Mouse (Mus musculus) liver, embryonic 13.5 days (tissue): ENCODE measurements around the gene Phf12. TPM values are rescaled to one million over a fixed set of nuclear protein-coding genes. Genes with fewer than 3 reads are reported as not detected.
A peak's percentile ranks its signal among the peaks of the same experiment; 100 is the strongest.

ENCODE experiments used
- ATAC-seq: fragments of 200-750 bp; cut with Nextera tagmentation; 2 replicates; pipeline ENCODE4 v1.8.0; 2017; ENCODE audit warnings: low read depth, mild to moderate bottlenecking, moderate number of reproducible peaks, moderate library complexity
- DNase-seq: peaks from one replicate; pipeline ENCODE4 v3.0.0; 2022
- H3K27ac ChIP-seq: fragments of 300-500 bp; sonication (generic); 2 replicates; pipeline ENCODE4 v1.5.1; 2015; ENCODE audit warnings: moderate library complexity, mild to moderate bottlenecking, inconsistent platforms
- H3K27me3 ChIP-seq: fragments of 300-500 bp; sonication (generic); 2 replicates; pipeline ENCODE4 v1.6.1; 2015; ENCODE audit warnings: mild to moderate bottlenecking, inconsistent platforms
- H3K36me3 ChIP-seq: fragments of 300-500 bp; sonication (generic); 2 replicates; pipeline ENCODE4 v1.6.1; 2015; ENCODE audit warnings: mild to moderate bottlenecking, inconsistent platforms
- H3K4me1 ChIP-seq: fragments of 300-500 bp; sonication (generic); replicated peaks from 2 replicates; pipeline ENCODE4 v1.6.1; 2015; ENCODE audit warnings: inconsistent platforms
- H3K4me2 ChIP-seq: fragments of 300-500 bp; sonication (generic); 2 replicates; pipeline ENCODE4 v1.6.1; 2015; ENCODE audit warnings: inconsistent platforms, mild to moderate bottlenecking, moderate library complexity
- H3K4me3 ChIP-seq: fragments of 300-500 bp; sonication (generic); replicated peaks from 2 replicates; pipeline ENCODE4 v1.5.1; 2015; ENCODE audit warnings: mild to moderate bottlenecking, inconsistent platforms
- H3K9ac ChIP-seq: fragments of 300-500 bp; sonication (generic); 2 replicates; pipeline ENCODE4 v1.6.1; 2015; ENCODE audit warnings: mild to moderate bottlenecking, inconsistent platforms
- H3K9me3 ChIP-seq: fragments of 300-500 bp; sonication (generic); replicated peaks from 2 replicates; pipeline ENCODE4 v1.6.1; 2016; ENCODE audit warnings: inconsistent platforms
- WGBS: fragments of 180-500 bp; shearing (Covaris S2); methylation state at CpG from one replicate; pipeline ENCODE4 v1.1.7; 2015; ENCODE audit not compliant: insufficient replicate concordance; 5-methylcytosine and 5-hydroxymethylcytosine counted together
- polyA plus RNA-seq: library from polyadenylated mRNA; unstranded; fragments of >200 nt; fragmentation: Nextera tagmentation; extraction: Ambion mirVana; gene quantifications from 2 replicates; pipeline ENCODE4 v1.2.1, GENCODE M21; 2015

The Phf12 gene
- polyA plus RNA-seq, 1 experiment from 2014 or later, result 7.6 TPM

DNA sequence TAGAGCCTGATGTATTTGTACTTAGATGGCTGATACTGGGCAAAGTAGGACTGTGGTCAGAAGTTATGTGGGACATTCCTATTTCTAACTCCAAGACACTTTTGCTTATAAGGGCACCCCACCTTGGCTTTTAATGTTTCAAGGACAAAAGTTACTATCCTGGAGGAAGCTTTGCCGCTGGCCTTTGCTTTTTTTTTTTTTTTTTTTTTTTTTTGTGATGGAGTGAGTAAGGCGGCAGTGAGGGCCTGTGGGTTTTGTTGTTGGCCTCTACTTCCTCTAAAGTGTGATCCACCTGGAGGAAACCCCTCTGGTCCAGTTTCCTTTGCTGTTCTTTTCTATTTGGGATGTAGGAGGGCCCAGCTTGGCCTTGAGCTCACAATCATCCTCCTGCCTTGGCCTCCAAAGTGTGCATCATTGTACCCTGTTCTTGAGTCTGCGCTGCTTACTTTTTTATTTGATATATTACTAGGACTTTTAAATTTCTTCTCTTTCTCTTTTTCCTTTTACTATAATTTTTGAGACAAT, 3.0 kb downstream of the Phf12 start:
- ATAC-seq, result no peak
- no peaks in the 10 kb centered on the region for H3K27me3 ChIP-seq
- no peak overlapping the region for H3K27ac ChIP-seq
- peak overlapping the region; percentile 90 for H3K4me2 ChIP-seq
- H3K9ac ChIP-seq, result peak overlapping the region; percentile 100
- no peak for DNase-seq
- H3K4me1 ChIP-seq, result peaks cover 44% of the 10 kb centered on the region
- H3K9me3 ChIP-seq, result no peaks in the 10 kb centered on the region
- peaks cover 42% of the 10 kb centered on the region for H3K36me3 ChIP-seq
- peak overlapping the region; percentile 100 for H3K4me3 ChIP-seq
- 79% methylated on average over 3 of the region's 3 CpGs for WGBS

DNA sequence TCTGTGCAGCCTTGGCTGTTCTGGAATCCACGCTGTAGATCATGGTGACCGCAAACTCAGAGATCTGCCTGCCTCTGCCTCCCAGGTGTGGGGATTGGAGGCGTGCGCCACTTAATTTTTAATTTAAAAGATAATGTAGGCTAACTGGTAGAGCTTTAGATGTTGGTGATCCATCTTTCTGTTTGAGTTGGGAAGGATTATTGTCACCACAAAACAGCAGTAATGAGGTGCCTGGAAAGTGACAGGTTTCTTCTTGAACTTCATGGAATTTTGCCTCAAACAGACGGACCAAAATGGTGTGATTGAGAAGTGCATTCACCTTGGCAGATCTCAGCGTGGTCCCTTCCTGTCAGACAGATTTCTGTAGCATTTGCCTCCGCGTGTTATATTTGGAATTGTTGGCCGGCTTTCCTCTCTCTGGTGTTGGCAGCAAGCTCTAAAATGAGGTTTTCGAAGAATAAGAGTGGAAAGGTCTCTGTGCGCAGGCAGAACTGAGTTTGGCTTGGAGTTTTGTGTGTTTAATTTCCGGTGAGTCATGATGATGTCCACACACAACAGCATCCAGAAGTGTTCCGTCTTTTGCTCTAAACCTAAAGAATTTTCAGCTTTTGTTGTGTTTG, 6.6 kb downstream of the Phf12 start:
- H3K9me3 ChIP-seq, result no peaks in the 10 kb centered on the region
- H3K4me2 ChIP-seq, result no peak overlapping the region
- peaks cover 67% of the 10 kb centered on the region for H3K36me3 ChIP-seq
- 88% methylated on average over 13 of the region's 13 CpGs for WGBS
- H3K4me1 ChIP-seq, result peaks cover 39% of the 10 kb centered on the region
- H3K27me3 ChIP-seq, result no peaks in the 10 kb centered on the region
- no peak overlapping the region for H3K4me3 ChIP-seq
- H3K27ac ChIP-seq, result no peak overlapping the region
- no peak overlapping the region for H3K9ac ChIP-seq
- DNase-seq (no peak), ATAC-seq (no peak)

DNA sequence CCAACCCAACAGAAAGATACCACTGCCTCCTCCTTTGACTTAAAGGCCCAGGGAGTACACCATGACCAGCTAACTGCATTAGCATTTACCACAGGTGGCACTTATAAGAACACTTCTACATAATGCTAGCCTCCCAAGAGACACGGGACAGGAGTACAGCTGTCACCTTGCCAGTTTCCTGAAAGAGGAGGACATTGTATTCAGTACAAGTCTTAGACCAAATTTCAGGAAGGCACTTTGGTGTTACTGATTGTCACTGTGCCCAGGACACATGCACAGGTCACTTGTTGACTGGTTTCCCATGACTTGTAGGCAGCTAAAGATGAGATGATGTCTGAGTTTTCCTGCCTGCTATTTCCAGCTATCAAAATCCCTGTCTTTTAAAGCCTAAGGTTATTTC, 13.0 kb downstream of the Phf12 start:
- Histone ChIP-seq H3K27ac (no peak overlapping the region), H3K36me3 (peaks cover 60% of the 10 kb centered on the region), H3K4me1 (peaks cover 4% of the 10 kb centered on the region; the same call in 1 of the 2 replicates), H3K9ac (no peak overlapping the region), H3K9me3 (no peaks in the 10 kb centered on the region), H3K27me3 (no peaks in the 10 kb centered on the region), H3K4me2 (no peak overlapping the region), H3K4me3 (no peak overlapping the region)
- ATAC-seq (no peak), DNase-seq (no peak)
- WGBS, result 80% methylated on average over 1 of the region's 1 CpGs

DNA sequence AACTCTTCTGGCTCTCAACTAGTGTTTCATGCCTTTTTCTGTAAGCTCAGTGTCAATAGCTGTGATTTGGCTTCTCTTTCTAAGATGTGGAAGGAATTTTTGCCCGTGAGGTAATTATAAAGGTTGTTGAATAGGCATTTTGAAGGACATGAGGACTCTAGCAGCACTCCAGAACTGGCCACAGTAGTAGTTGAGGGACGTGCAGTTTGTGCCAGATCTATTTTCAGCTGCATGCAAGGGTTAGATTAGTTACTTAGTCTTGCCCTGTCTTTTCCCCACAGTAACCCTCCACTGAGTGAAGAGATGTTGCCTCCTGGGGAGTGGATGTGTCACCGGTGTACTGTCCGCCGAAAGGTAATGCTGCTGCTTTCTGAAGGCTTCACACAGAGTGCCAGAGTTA, 23.9 kb downstream of the Phf12 start:
- Histone ChIP-seq H3K27ac (no peak overlapping the region), H3K27me3 (no peaks in the 10 kb centered on the region)

DNA sequence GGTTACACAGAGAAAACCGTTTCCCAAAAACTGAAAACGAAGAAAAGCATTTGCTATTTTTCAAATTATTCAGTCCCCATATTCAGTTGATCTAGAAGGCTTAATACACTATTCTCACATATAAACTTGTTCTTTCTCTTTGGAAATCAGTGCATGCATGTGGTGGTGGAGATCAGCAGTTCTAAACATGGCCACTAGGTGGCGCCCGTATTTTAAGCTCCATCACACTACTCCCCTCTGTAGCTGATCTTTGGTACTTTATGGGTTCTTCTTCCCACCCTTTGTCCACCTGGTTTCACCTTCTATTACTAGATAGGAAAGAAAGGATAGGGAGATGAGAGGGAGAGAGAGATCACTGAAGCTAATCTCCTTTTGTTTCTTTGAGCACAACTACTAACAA, 37.1 kb downstream of the Phf12 start:
- Histone ChIP-seq H3K4me2 (no peak overlapping the region), H3K27me3 (no peaks in the 10 kb centered on the region), H3K36me3 (peaks cover 93% of the 10 kb centered on the region), H3K27ac (no peak overlapping the region), H3K9ac (no peak overlapping the region), H3K4me3 (no peak overlapping the region), H3K4me1 (no peaks in the 10 kb centered on the region), H3K9me3 (no peaks in the 10 kb centered on the region)
- peak; percentile 62; the same call in 1 of the 2 replicates for ATAC-seq
- 17% methylated on average over 4 of the region's 4 CpGs for WGBS
- DNase-seq, result peak; percentile 54

More for the DNA sequence above, 23.9 kb downstream of the Phf12 start:
- DNase-seq, result no peak
- no peak for ATAC-seq
- Histone ChIP-seq H3K9me3 (no peaks in the 10 kb centered on the region), H3K36me3 (peaks cover 75% of the 10 kb centered on the region), H3K9ac (no peak overlapping the region), H3K4me1 (peaks cover 21% of the 10 kb centered on the region; the same call in 1 of the 2 replicates), H3K4me3 (no peak overlapping the region), H3K4me2 (no peak overlapping the region)
- 82% methylated on average over 5 of the region's 5 CpGs for WGBS

DNA sequence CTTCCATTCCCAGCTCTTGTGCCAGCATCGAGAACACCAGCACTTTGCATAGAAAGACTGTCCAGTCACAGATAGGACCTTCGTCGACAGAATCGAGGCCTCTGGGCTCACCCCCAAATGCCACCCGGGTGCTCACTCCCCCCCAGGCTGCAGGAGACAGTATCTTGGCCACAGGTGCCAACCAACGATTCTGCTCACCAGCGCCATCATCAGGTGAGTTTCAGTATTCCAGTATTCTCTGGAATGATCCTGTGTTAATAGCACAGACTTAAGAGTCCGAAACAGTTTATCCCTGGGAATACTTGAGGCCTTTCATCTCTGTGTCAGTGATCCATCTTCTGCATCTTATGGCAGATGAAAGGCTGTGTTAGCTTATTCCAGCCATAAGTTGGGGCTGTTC, 41.1 kb downstream of the Phf12 start:
- Histone ChIP-seq H3K27ac (no peak overlapping the region), H3K9me3 (no peaks in the 10 kb centered on the region), H3K27me3 (no peaks in the 10 kb centered on the region), H3K4me3 (no peak overlapping the region), H3K9ac (no peak overlapping the region), H3K36me3 (peaks cover 91% of the 10 kb centered on the region), H3K4me2 (no peak overlapping the region), H3K4me1 (no peaks in the 10 kb centered on the region)
- DNase-seq (no peak), ATAC-seq (no peak)
- 80% methylated on average over 8 of the region's 8 CpGs for whole genome bisulfite sequencing

DNA sequence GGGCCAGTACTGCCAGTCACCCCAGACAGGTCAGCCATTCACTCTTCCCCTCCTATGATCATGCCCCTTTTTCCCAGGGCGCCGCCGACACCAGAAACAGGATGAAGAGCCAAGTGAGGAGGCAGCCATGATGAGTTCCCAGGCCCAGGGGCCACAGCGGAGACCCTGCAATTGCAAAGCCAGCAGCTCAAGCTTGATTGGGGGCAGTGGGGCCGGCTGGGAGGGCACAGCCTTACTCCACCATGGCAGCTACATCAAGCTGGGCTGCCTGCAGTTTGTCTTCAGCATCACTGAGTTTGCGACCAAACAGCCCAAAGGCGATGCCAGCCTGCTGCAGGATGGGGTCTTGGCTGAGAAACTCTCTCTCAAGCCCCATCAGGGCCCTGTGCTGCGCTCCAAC, 46.7 kb downstream of the Phf12 start:
- no peaks in the 10 kb centered on the region for H3K9me3 ChIP-seq
- H3K27me3 ChIP-seq, result no peaks in the 10 kb centered on the region
- peaks cover 61% of the 10 kb centered on the region for H3K36me3 ChIP-seq
- H3K9ac ChIP-seq, result no peak overlapping the region
- peak overlapping the region; percentile 6; the same call in 1 of the 2 replicates for H3K27ac ChIP-seq
- DNase-seq (no peak), ATAC-seq (no peak)
- 89% methylated on average over 8 of the region's 8 CpGs for WGBS
- no peak overlapping the region for H3K4me2 ChIP-seq
- H3K4me3 ChIP-seq, result no peak overlapping the region
- peaks cover 48% of the 10 kb centered on the region for H3K4me1 ChIP-seq

DNA sequence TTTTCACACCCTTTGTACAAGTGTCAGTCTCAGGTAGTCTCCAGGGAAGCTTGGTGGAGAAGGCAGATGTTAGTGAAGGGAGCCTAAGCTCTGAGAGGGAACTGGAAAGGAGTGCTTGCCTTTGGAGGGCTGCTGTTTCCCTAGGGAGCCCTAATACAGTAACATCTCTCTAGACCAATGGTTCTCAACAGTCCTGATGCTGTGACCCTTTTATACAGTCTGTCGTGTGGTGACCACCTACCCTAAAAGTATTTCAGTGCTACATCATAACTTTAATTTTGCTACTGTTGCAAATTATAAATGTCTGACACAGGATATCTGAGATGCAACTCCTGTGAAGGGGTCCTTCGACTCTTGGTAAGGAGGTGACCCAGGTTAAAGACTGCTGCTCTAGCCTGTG, 48.0 kb downstream of the Phf12 start:
- H3K36me3 ChIP-seq, result peaks cover 63% of the 10 kb centered on the region

DNA sequence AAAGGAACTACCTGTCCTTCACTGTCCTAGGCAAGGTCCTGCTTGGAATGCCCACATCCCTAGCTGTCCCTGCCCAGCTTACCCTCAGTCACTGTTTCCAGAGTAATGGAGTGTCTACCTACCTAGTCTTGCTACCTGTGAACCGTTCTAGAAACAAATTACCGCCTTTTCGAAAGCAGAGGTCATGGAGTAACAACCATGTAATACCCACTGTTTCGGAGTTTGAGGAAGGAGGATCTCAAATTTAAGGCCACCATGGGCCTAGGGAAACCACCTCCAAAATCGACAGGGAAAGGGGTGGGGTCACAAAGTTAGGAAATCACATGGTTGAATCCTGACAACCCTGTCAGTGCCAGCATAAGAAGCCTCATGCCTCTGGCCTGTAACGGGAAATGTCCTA, 48.8 kb downstream of the Phf12 start:
- 46% methylated on average over 6 of the region's 6 CpGs for WGBS

More for the DNA sequence above, 48.0 kb downstream of the Phf12 start:
- Histone ChIP-seq H3K9ac (peak overlapping the region; percentile 93; the same call in 1 of the 2 replicates), H3K4me1 (peaks cover 59% of the 10 kb centered on the region), H3K4me3 (peak overlapping the region; percentile 78), H3K4me2 (peak overlapping the region; percentile 97), H3K9me3 (no peaks in the 10 kb centered on the region), H3K27me3 (no peaks in the 10 kb centered on the region), H3K27ac (peak overlapping the region; percentile 92; the same call in 1 of the 2 replicates)
- 75% methylated on average over 2 of the region's 2 CpGs for WGBS
- ATAC-seq, result no peak
- DNase-seq, result no peak

DNA sequence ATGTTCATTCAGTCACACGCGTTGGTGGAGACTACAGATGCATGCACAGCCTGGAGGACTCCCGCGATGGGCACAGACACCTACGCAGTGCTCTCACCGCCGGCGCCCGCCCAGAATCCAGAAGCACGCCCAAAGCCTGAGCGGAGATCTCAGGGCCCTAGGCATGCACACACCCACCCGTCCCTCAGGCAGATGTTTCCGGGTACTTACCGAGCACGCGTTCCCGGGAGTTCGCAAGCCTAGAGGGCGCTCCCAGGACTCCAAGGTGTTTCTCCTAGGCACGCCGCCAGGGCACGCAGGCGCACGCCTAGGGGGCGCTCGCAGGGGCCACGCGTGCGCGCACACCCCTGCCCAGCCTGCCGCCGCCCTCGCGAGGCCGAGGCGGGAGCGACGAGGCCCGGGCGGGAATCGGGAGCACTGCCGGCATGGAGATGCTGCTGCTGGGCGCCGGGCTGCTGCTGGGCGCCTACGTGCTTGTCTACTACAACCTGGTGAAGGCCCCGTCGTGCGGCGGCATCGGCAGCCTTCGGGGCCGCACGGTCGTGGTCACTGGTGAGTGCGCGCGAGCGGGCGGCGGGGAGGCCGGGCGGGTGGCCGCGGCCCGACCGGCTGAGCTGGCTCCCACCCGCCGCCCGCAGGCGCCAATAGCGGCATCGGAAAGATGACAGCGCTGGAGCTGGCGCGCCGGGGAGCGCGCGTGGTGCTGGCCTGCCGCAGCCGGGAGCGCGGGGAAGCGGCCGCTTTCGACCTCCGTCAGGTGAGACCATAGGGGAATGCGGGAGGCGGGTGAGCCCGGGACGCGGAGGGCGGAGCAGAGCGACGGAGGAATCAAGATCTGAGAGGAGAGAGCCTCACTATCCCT, 49.6 kb downstream of the Phf12 start, which contains the start of gene Dhrs13:
Dhrs13 (plus strand) TSS at position 334 of the 862 bp plus-strand sequence.
- WGBS, result under 1% methylated on average over 96 of the region's 96 CpGs
- no peaks in the 10 kb centered on the region for H3K9me3 ChIP-seq
- H3K4me1 ChIP-seq, result peaks cover 72% of the 10 kb centered on the region
- H3K9ac ChIP-seq, result peak within 1 kb of the TSS; percentile 93
- peak within 1 kb of the TSS; percentile 97 for H3K4me2 ChIP-seq
- peak; percentile 93 for ATAC-seq
- peaks cover 61% of the 10 kb centered on the region for H3K36me3 ChIP-seq
- no peaks in the 10 kb centered on the region for H3K27me3 ChIP-seq
- peak; percentile 92 for DNase-seq
- peak within 1 kb of the TSS; percentile 92 for H3K27ac ChIP-seq
- H3K4me3 ChIP-seq, result peak within 1 kb of the TSS; percentile 78

More for the DNA sequence above, 48.8 kb downstream of the Phf12 start:
- no peaks in the 10 kb centered on the region for H3K27me3 ChIP-seq
- H3K9ac ChIP-seq, result peak overlapping the region; percentile 93
- peak overlapping the region; percentile 92 for H3K27ac ChIP-seq
- DNase-seq (no peak), ATAC-seq (0 out of 2 replicates have a peak, but pooled peaks have one; percentile 0)
- peak overlapping the region; percentile 78 for H3K4me3 ChIP-seq
- H3K4me1 ChIP-seq, result peaks cover 64% of the 10 kb centered on the region
- H3K9me3 ChIP-seq, result no peaks in the 10 kb centered on the region
- peak overlapping the region; percentile 97 for H3K4me2 ChIP-seq
- peaks cover 61% of the 10 kb centered on the region for H3K36me3 ChIP-seq

DNA sequence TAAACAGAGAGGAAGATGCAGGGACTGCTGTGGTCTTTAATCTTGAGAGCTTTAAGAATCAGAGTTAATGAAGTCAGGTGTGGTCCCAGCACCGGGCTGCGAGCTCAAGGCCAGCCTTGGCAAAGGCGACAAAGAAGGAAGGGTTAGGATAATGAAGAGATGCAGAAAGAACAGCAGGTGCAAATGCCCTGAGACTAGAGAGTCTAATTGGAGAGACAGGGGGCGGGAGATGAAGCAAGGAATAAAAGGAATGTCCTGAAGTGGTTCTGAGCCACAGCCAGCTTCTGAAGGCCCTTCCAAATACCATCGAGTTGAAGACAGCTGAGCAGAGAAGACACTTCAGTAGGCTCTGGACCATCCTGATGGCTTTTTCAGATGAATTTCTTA, 50.2 kb downstream of the Phf12 start:
- no peaks in the 10 kb centered on the region for H3K27me3 ChIP-seq
- peak overlapping the region; percentile 97 for H3K4me2 ChIP-seq
- no peaks in the 10 kb centered on the region for H3K9me3 ChIP-seq
- peak overlapping the region; percentile 78 for H3K4me3 ChIP-seq
- H3K36me3 ChIP-seq, result peaks cover 56% of the 10 kb centered on the region
- ATAC-seq (no peak), DNase-seq (no peak)
- H3K4me1 ChIP-seq, result peaks cover 78% of the 10 kb centered on the region
- WGBS, result 15% methylated on average over 5 of the region's 5 CpGs
- H3K27ac ChIP-seq, result peak overlapping the region; percentile 92
- peak overlapping the region; percentile 93 for H3K9ac ChIP-seq
